Comparison of ENCODE assay signal across 8 mouse cellular contexts in genomic region chr11:94992754-94993606, GRCm38 (mm10). TPM values are rescaled to one million over a fixed set of nuclear protein-coding genes. Genes with fewer than 3 reads are reported as not detected.
DNase-seq lines count a peak whose midpoint lies in the region; ATAC-seq and TF ChIP-seq lines count a peak whose summit lies in the region.

No protein-coding gene starts in this region.

- 1% methylated on average over 19 of the region's 22 CpGs for WGBS in forebrain, embryonic 13.5 days
- under 1% methylated on average over 20 of the region's 22 CpGs for WGBS in hindbrain, embryonic 14.5 days
- 24% methylated on average over 22 of the region's 22 CpGs for WGBS in liver, adult 2 months

- H3K9me3 ChIP-seq in forebrain, embryonic 13.5 days (replicated peaks): no peaks in the 10 kb centered on the region
- H3K9me3 ChIP-seq in hindbrain, embryonic 14.5 days (ENCODE audit: control insufficient read depth, low read length): no peaks in the 10 kb centered on the region

- peak; percentile 56 for DNase-seq in layer of hippocampus, adult 11-12 months (ENCODE audit: low spot score)
- no peak for DNase-seq in layer of hippocampus, postnatal 36 days
- peak; percentile 59 for DNase-seq in adrenal gland, adult 18-20 months (ENCODE audit: low spot score in 2 of 2)
- no peak for DNase-seq in hindbrain, embryonic 14.5 days (ENCODE audit: low spot score)
- DNase-seq in liver, adult 2 months (ENCODE audit: extremely low read depth, low read depth, low spot score): peak; percentile 51
- DNase-seq in monocyte, adult 2 months (ENCODE audit: low read depth in 1 of 2, low spot score in 2 of 2): peak; percentile 56 to 80
- peak; percentile 51 for DNase-seq in yolk sac, embryonic 10.5 days (ENCODE audit: low spot score)

- no peak for TF ChIP-seq POLR2A in liver, adult 2 months (IDR thresholded peaks at IDR 0.05; ENCODE audit: extremely low read depth, insufficient read depth, low read length)

- H3K27ac ChIP-seq in forebrain, embryonic 13.5 days: 0 out of 2 replicates have a peak overlapping the region, but pooled peaks have one; percentile 92
- no peak overlapping the region for H3K27ac ChIP-seq in hindbrain, embryonic 14.5 days
- peak overlapping the region; percentile 22 for H3K27ac ChIP-seq in liver, adult 2 months (replicated peaks; ENCODE audit: insufficient read depth, low read depth, low read length)

- ATAC-seq in forebrain, embryonic 13.5 days: no peak
- no peak for ATAC-seq in hindbrain, embryonic 14.5 days (ENCODE audit: low FRiP score)

- H3K4me2 ChIP-seq in forebrain, embryonic 13.5 days: peak overlapping the region; percentile 100
- peak overlapping the region; percentile 100 for H3K4me2 ChIP-seq in hindbrain, embryonic 14.5 days (replicated peaks)

- no peaks in the 10 kb centered on the region for H3K27me3 ChIP-seq in forebrain, embryonic 13.5 days
- H3K27me3 ChIP-seq in hindbrain, embryonic 14.5 days (ENCODE audit: control insufficient read depth, insufficient read depth, low read length): no peaks in the 10 kb centered on the region
- peaks cover 10% of the 10 kb centered on the region for H3K27me3 ChIP-seq in liver, adult 2 months (ENCODE audit: control insufficient read depth, insufficient read depth, low read length)

- peaks cover 26% of the 10 kb centered on the region for H3K36me3 ChIP-seq in forebrain, embryonic 13.5 days (ENCODE audit: poor library complexity, severe bottlenecking)
- H3K36me3 ChIP-seq in hindbrain, embryonic 14.5 days (replicated peaks; ENCODE audit: control insufficient read depth, insufficient read depth): peaks cover 30% of the 10 kb centered on the region
- H3K36me3 ChIP-seq in liver, adult 2 months (ENCODE audit: control insufficient read depth, insufficient read depth, low read length): no peaks in the 10 kb centered on the region

- peaks cover 7% of the 10 kb centered on the region; the same call in 1 of the 2 replicates for H3K79me2 ChIP-seq in liver, adult 2 months (ENCODE audit: control insufficient read depth, insufficient read depth, low read length)

- TF ChIP-seq CTCF in liver, adult 2 months (IDR thresholded peaks at IDR 0.05; ENCODE audit: low read depth, low read length): no peak

- H3K4me3 ChIP-seq in forebrain, embryonic 13.5 days: peak overlapping the region; percentile 91
- peak overlapping the region; percentile 95 for H3K4me3 ChIP-seq in hindbrain, embryonic 14.5 days (replicated peaks; ENCODE audit: low read length)
- H3K4me3 ChIP-seq in liver, adult 2 months (ENCODE audit: insufficient read depth, low read depth, low read length): peak overlapping the region; percentile 57

- peak overlapping the region; percentile 95 for H3K9ac ChIP-seq in forebrain, embryonic 13.5 days
- peak overlapping the region; percentile 99 for H3K9ac ChIP-seq in hindbrain, embryonic 14.5 days
- peak overlapping the region; percentile 59 for H3K9ac ChIP-seq in liver, adult 2 months (ENCODE audit: low read depth, low read length)

- H3K4me1 ChIP-seq in forebrain, embryonic 13.5 days: peaks cover 86% of the 10 kb centered on the region
- peaks cover 58% of the 10 kb centered on the region for H3K4me1 ChIP-seq in hindbrain, embryonic 14.5 days (replicated peaks; ENCODE audit: control insufficient read depth, insufficient read depth, low read length)
- peaks cover 4% of the 10 kb centered on the region; the same call in 1 of the 2 replicates for H3K4me1 ChIP-seq in liver, adult 2 months (ENCODE audit: control insufficient read depth, insufficient read depth, low read length)

RNA-seq across cellular contexts. Expression of gene Ppp1r9b, which starts 2.1 kb away (rescaled TPM):
- total RNA-seq in layer of hippocampus, postnatal 36 days (2021): 100 to 1,000 TPM; 931 to 932 TPM
- total RNA-seq in adrenal gland, adult 18-20 months (2021): 100 to 1,000 TPM; 107 to 115 TPM
- polyA plus RNA-seq in forebrain, embryonic 13.5 days (2015; fragmentation: Nextera tagmentation; extraction: Ambion mirVana): 15.8 and 16.3 TPM in 2 replicates
- 27.1 and 27.5 TPM in 2 replicates for polyA plus RNA-seq in hindbrain, embryonic 14.5 days (2014; fragmentation: Nextera tagmentation; extraction: Ambion mirVana)
- 2.6 and 4.0 TPM in 2 replicates for total RNA-seq in liver, adult 2 months (2014; rRNA removed)
- polyA plus RNA-seq in liver, adult 2 months (2012; rRNA removed): 3.5 and 3.6 TPM in 2 replicates

RNA-seq across cellular contexts. Expression of gene Samd14, which starts 16.7 kb away (rescaled TPM):
- total RNA-seq in layer of hippocampus, postnatal 36 days (2021): 10 to 100 TPM; 43.3 to 46.5 TPM
- 1 to 10 TPM; 3.7 TPM for total RNA-seq in adrenal gland, adult 18-20 months (2021)
- 89.2 and 95.0 TPM in 2 replicates for polyA plus RNA-seq in forebrain, embryonic 13.5 days (2015; fragmentation: Nextera tagmentation; extraction: Ambion mirVana)
- 130 and 135 TPM in 2 replicates for polyA plus RNA-seq in hindbrain, embryonic 14.5 days (2014; fragmentation: Nextera tagmentation; extraction: Ambion mirVana)
- total RNA-seq in liver, adult 2 months (2014; rRNA removed): 0.13 and 0.18 TPM in 2 replicates
- 0.13 and 0.29 TPM in 2 replicates for polyA plus RNA-seq in liver, adult 2 months (2012; rRNA removed)

RNA-seq across cellular contexts. Expression of gene Sgca, which starts 16.9 kb away (rescaled TPM):
- under 1 TPM in 1 of 2 experiments, not detected in 1; 0.48 TPM for total RNA-seq in layer of hippocampus, postnatal 36 days (2021)
- total RNA-seq in adrenal gland, adult 18-20 months (2021): under 1 TPM in 1 of 2 experiments, not detected in 1; 0.80 TPM
- not detected in 2 replicates for polyA plus RNA-seq in forebrain, embryonic 13.5 days (2015; fragmentation: Nextera tagmentation; extraction: Ambion mirVana)
- polyA plus RNA-seq in hindbrain, embryonic 14.5 days (2014; fragmentation: Nextera tagmentation; extraction: Ambion mirVana): 0.17 TPM in 1 of 2 replicates, not detected in the other
- 0.09 TPM in 1 of 2 replicates, not detected in the other for total RNA-seq in liver, adult 2 months (2014; rRNA removed)
- polyA plus RNA-seq in liver, adult 2 months (2012; rRNA removed): not detected in 2 replicates

RNA-seq across cellular contexts. Expression of gene Hils1, which starts 25.6 kb away (rescaled TPM):
- total RNA-seq in layer of hippocampus, postnatal 36 days (2021): not detected
- not detected for total RNA-seq in adrenal gland, adult 18-20 months (2021)
- not detected in 2 replicates for polyA plus RNA-seq in forebrain, embryonic 13.5 days (2015; fragmentation: Nextera tagmentation; extraction: Ambion mirVana)
- not detected in 2 replicates for polyA plus RNA-seq in hindbrain, embryonic 14.5 days (2014; fragmentation: Nextera tagmentation; extraction: Ambion mirVana)
- not detected in 2 replicates for total RNA-seq in liver, adult 2 months (2014; rRNA removed)
- 0.19 TPM in 1 of 2 replicates, not detected in the other for polyA plus RNA-seq in liver, adult 2 months (2012; rRNA removed)

RNA-seq across cellular contexts. Expression of gene Pdk2, which starts 48.2 kb away (rescaled TPM):
- 100 to 1,000 TPM; 118 to 121 TPM for total RNA-seq in layer of hippocampus, postnatal 36 days (2021)
- total RNA-seq in adrenal gland, adult 18-20 months (2021): 100 to 1,000 TPM in 1 of 2 experiments, 10 to 100 TPM in 1; 84.1 to 111 TPM
- 19.7 and 20.2 TPM in 2 replicates for polyA plus RNA-seq in forebrain, embryonic 13.5 days (2015; fragmentation: Nextera tagmentation; extraction: Ambion mirVana)
- 22.7 and 25.2 TPM in 2 replicates for polyA plus RNA-seq in hindbrain, embryonic 14.5 days (2014; fragmentation: Nextera tagmentation; extraction: Ambion mirVana)
- 17.7 and 30.9 TPM in 2 replicates for total RNA-seq in liver, adult 2 months (2014; rRNA removed)
- polyA plus RNA-seq in liver, adult 2 months (2012; rRNA removed): 101 and 125 TPM in 2 replicates

Comparison
In these comparisons a context has a peak if more than half of its experiments do, and no peak if none do; other contexts are left out.
1. DNase-seq: peak in layer of hippocampus, adult 11-12 months (single experiment), adrenal gland, adult 18-20 months (2 of 2), liver, adult 2 months (single experiment), monocyte, adult 2 months (2 of 2) and yolk sac, embryonic 10.5 days (single experiment); none in layer of hippocampus, postnatal 36 days (0 of 2) and hindbrain, embryonic 14.5 days (single experiment).
2. RNA of gene Ppp1r9b, which starts 2.1 kb away (total RNA-seq): 931 to 932 TPM in layer of hippocampus, postnatal 36 days and 107 to 115 TPM in adrenal gland, adult 18-20 months; 2.6 to 4.0 TPM in liver, adult 2 months; every median in the first group is over 10 times any median in the second.
3. RNA of gene Samd14, which starts 16.7 kb away (total RNA-seq): 43.3 to 46.5 TPM in layer of hippocampus, postnatal 36 days; 3.7 TPM in adrenal gland, adult 18-20 months and 0.13 to 0.18 TPM in liver, adult 2 months; every median in the first group is over 4 times any median in the second.
4. Peak in every context shown above with its lines, with median percentiles within 50 percentile points of each other: H3K4me3 ChIP-seq and H3K9ac ChIP-seq.